Mouse (Mus musculus) kidney, adult 2 months (tissue): ENCODE measurements around the gene Lrp2.

ENCODE experiments used
- CTCF ChIP-seq: fragments of 200-500 bp; conservative IDR thresholded peaks from 2 replicates; pipeline ENCODE4 v1.5.1; 2011; ENCODE audit warnings: low read depth, mild to moderate bottlenecking, control low read depth, low read length, moderate library complexity, mixed read lengths; ENCODE audit not compliant: insufficient read depth, insufficient read length
- POLR2A ChIP-seq: fragments of 200-500 bp; IDR thresholded peaks from one replicate; pipeline ENCODE4 v1.6.1; 2011; ENCODE audit warnings: low read depth, low read length, control low read depth

GRCm38 (mm10) chr2:69585191-69585885 lies 527 bp downstream of the Lrp2 start:
- TF ChIP-seq CTCF = no peak
- TF ChIP-seq POLR2A = no peak
